Mouse (Mus musculus) spleen, postnatal 4 days (tissue): ENCODE measurements around the gene Cuedc2.

Source experiments
- DNase-seq, 2 experiments: peaks; one replicate each; pipeline ENCODE4 v3.0.0; 2022; ENCODE audit warnings: low spot score in 2 of 2

The Cuedc2 gene

GRCm38 (mm10) chr19:46339287-46339971 is 927 bp upstream of the Cuedc2 start:
- DNase-seq, result peak; percentile 56 to 78

- no peak for DNase-seq
Observed at GRCm38 (mm10) chr19:46338942-46339286, 412 bp upstream of the Cuedc2 start.

- peak in 1 of 2 experiments; percentile 64 for DNase-seq
Observed at GRCm38 (mm10) chr19:46337719-46338330, 677 bp downstream of the Cuedc2 start.

- DNase-seq, result no peak
Observed at GRCm38 (mm10) chr19:46333906-46334305, 4.6 kb downstream of the Cuedc2 start.

- no peak for DNase-seq
Observed at GRCm38 (mm10) chr19:46332721-46333339, 5.7 kb downstream of the Cuedc2 start.

- no peak for DNase-seq
Observed at GRCm38 (mm10) chr19:46331936-46332335, 6.6 kb downstream of the Cuedc2 start.

- DNase-seq, result no peak
Observed at GRCm38 (mm10) chr19:46331326-46331725, 7.2 kb downstream of the Cuedc2 start.

GRCm38 (mm10) chr19:46330696-46331095 is 7.8 kb downstream of the Cuedc2 start:
- no peak for DNase-seq

GRCm38 (mm10) chr19:46329951-46330350 is 8.6 kb downstream of the Cuedc2 start:
- peak; percentile 85 to 93 for DNase-seq

- DNase-seq, result no peak
Observed at GRCm38 (mm10) chr19:46329031-46329641, 9.4 kb downstream of the Cuedc2 start.

GRCm38 (mm10) chr19:46328081-46329030 is 10.1 kb downstream of the Cuedc2 start, which contains the start of gene Fbxl15:
Gene Fbxl15, plus strand, starts transcription at chr19:46328184.
- DNase-seq, result peak; percentile 91 to 96

- DNase-seq, result peak in 1 of 2 experiments; percentile 63
Observed at GRCm38 (mm10) chr19:46327531-46328064, 10.9 kb downstream of the Cuedc2 start.

- peak; percentile 56 to 84 for DNase-seq
Observed at GRCm38 (mm10) chr19:46326756-46327305, 11.7 kb downstream of the Cuedc2 start, which contains the start of gene Psd. Gene Psd, minus strand, starts transcription at chr19:46327156.

- DNase-seq, result no peak
Observed at GRCm38 (mm10) chr19:46326019-46326755, 12.3 kb downstream of the Cuedc2 start.

GRCm38 (mm10) chr19:46324918-46325317 is 13.6 kb downstream of the Cuedc2 start:
- no peak for DNase-seq

- no peak for DNase-seq
Observed at GRCm38 (mm10) chr19:46324366-46324765, 14.1 kb downstream of the Cuedc2 start.

- no peak for DNase-seq
Observed at GRCm38 (mm10) chr19:46323716-46324115, 14.8 kb downstream of the Cuedc2 start.

GRCm38 (mm10) chr19:46322996-46323572 is 15.4 kb downstream of the Cuedc2 start:
- no peak for DNase-seq

GRCm38 (mm10) chr19:46322144-46322995 is 16.1 kb downstream of the Cuedc2 start:
- DNase-seq, result no peak
